Mouse (Mus musculus) neural tube, embryonic 12.5 days (tissue): Measurements from ENCODE around the gene Ankrd28. TPM values are rescaled to one million over a fixed set of nuclear protein-coding genes. Genes with fewer than 3 reads are reported as not detected.

Source experiments
- ATAC-seq: fragments of 200-750 bp; cut with Nextera tagmentation; 2 replicates; pipeline ENCODE4 v1.8.0; 2017; ENCODE audit warnings: low read depth, mild to moderate bottlenecking, moderate TSS enrichment, moderate library complexity; ENCODE audit not compliant: low FRiP score
- H3K27ac ChIP-seq: fragments of 300-500 bp; sonication (generic); 2 replicates; pipeline ENCODE4 v1.5.1; 2016
- H3K27me3 ChIP-seq: fragments of 300-500 bp; sonication (generic); replicated peaks from 2 replicates; pipeline ENCODE4 v1.6.1; 2016; ENCODE audit warnings: mild to moderate bottlenecking
- H3K36me3 ChIP-seq: fragments of 300-500 bp; sonication (generic); 2 replicates; pipeline ENCODE4 v1.6.1; 2016; ENCODE audit warnings: mild to moderate bottlenecking
- H3K4me1 ChIP-seq: fragments of 300-500 bp; sonication (generic); 2 replicates; pipeline ENCODE4 v1.6.1; 2016
- H3K4me2 ChIP-seq: fragments of 300-500 bp; sonication (generic); replicated peaks from 2 replicates; pipeline ENCODE4 v1.6.1; 2016; ENCODE audit warnings: mild to moderate bottlenecking
- H3K4me3 ChIP-seq: fragments of 300-500 bp; sonication (generic); 2 replicates; pipeline ENCODE4 v1.5.1; 2016
- H3K9ac ChIP-seq: fragments of 300-500 bp; sonication (generic); 2 replicates; pipeline ENCODE4 v1.6.1; 2016; ENCODE audit warnings: mild to moderate bottlenecking
- H3K9me3 ChIP-seq: fragments of 300-500 bp; sonication (generic); 2 replicates; pipeline ENCODE4 v1.6.1; 2016; ENCODE audit warnings: mild to moderate bottlenecking
- WGBS: fragments of 180-500 bp; shearing (Covaris S2); methylation state at CpG from one replicate; pipeline ENCODE4 v1.1.7; 2016; 5-methylcytosine and 5-hydroxymethylcytosine counted together
- polyA plus RNA-seq: library from polyadenylated mRNA; unstranded; fragments of >200 nt; fragmentation: Nextera tagmentation; extraction: Ambion mirVana; gene quantifications from 2 replicates; pipeline ENCODE4 v1.2.1, GENCODE M21; 2016

Ankrd28 gene
- polyA plus RNA-seq, 1 experiment from 2014 or later: 11.2 TPM

DNA sequence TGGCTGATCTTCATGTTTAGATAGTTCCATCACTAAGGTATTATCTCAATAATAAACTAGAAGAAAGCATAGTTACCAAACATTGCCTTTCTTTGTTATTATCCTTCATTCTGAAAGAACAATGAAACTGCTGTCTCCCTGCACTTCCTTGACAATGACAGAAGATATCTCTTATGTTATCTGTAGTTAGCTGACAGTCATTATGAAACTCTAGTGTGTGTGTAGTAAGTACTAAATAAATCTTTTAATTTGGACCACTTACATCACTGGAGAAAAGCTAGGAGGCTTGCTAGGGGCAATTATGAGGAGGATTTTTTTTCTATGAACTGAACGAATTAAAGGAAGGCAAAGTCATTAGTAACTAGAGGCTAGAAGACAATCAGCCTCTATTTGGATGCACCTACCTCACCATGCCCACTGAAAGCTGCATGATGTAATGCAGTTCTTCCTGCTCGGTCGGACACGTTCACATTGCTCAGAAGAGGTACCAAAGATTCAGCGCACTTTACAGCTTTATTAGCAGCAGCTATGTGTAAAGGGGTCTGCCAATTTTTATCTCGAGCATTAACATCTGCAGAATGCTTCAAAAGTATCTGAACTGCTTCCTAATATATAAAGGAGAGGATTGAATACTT is 82.1 kb downstream of the Ankrd28 start:
- no peaks in the 10 kb centered on the region for H3K9me3 ChIP-seq
- peaks cover 5% of the 10 kb centered on the region for H3K36me3 ChIP-seq
- no peak overlapping the region for H3K9ac ChIP-seq
- ATAC-seq: no peak
- 82% methylated on average over 6 of the region's 6 CpGs for WGBS
- no peak overlapping the region for H3K4me3 ChIP-seq
- H3K4me1 ChIP-seq: no peaks in the 10 kb centered on the region
- no peak overlapping the region for H3K27ac ChIP-seq
- H3K4me2 ChIP-seq: no peak overlapping the region
- H3K27me3 ChIP-seq: no peaks in the 10 kb centered on the region

DNA sequence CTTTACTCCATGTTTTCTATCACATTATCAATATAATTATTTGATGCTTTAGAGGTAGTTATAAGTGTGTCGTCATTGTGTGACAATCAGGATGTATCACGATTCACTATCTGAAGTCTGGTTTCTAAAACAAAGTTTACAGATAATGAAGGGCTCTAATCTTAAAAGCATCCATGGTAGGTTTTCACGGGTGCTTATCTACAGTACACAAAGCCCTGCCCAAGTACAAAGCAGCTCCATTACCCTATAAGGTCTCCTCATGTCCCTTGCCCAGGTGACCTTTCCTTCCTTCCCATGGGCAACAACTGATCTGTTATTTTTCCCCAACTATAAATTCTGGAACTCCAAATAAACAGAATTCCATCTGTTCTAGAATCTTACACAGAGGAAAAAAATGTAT is 87.9 kb downstream of the Ankrd28 start:
- Histone ChIP-seq H3K4me1 (no peaks in the 10 kb centered on the region), H3K9me3 (no peaks in the 10 kb centered on the region), H3K36me3 (peaks cover 14% of the 10 kb centered on the region), H3K4me2 (no peak overlapping the region), H3K9ac (no peak overlapping the region), H3K27ac (no peak overlapping the region), H3K27me3 (no peaks in the 10 kb centered on the region), H3K4me3 (no peak overlapping the region)
- ATAC-seq: no peak
- 90% methylated on average over 3 of the region's 3 CpGs for WGBS

DNA sequence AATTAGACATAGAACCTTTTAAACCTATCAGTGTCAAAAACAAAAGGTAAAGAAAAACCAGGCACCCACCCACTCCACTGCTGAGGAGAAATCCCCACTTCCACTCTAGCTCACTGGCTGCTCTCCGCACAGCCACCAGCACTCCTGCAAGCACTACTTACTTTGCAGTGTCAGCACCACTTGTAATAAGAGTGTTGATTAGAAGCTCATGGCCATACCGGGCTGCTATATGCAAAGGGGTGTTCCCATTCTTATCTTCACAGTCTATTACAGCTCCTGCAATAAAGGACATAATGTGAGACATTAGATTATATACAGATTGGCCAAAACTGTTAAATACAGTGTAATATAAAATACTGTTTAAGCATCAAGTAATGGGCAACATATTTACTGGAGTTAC is 95.6 kb downstream of the Ankrd28 start:
- no peak for ATAC-seq
- Histone ChIP-seq H3K9ac (no peak overlapping the region), H3K4me1 (no peaks in the 10 kb centered on the region), H3K4me2 (no peak overlapping the region), H3K36me3 (peaks cover 16% of the 10 kb centered on the region), H3K9me3 (no peaks in the 10 kb centered on the region), H3K27me3 (no peaks in the 10 kb centered on the region), H3K27ac (no peak overlapping the region), H3K4me3 (no peak overlapping the region)
- WGBS: 88% methylated on average over 2 of the region's 2 CpGs

DNA sequence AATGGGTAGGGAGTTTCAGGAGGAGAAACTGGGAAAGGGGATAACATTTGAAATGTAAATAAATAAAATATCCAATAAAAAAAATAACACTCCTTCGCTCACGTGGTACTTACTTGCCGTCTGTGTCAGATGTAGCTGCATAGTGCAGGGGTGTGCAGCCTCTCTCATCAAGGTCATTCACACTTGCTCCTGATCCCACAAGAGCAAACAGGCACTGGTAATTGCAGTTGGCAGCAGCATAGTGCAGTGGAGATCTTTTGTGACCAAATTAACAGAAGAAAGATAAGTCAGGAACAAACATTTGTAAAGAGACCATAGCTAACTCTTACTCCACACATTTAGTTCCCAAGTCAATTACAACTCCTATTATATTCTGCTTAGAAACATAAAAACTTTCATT is 102.9 kb downstream of the Ankrd28 start:
- H3K36me3 ChIP-seq: peaks cover 19% of the 10 kb centered on the region
- 96% methylated on average over 3 of the region's 3 CpGs for WGBS

DNA sequence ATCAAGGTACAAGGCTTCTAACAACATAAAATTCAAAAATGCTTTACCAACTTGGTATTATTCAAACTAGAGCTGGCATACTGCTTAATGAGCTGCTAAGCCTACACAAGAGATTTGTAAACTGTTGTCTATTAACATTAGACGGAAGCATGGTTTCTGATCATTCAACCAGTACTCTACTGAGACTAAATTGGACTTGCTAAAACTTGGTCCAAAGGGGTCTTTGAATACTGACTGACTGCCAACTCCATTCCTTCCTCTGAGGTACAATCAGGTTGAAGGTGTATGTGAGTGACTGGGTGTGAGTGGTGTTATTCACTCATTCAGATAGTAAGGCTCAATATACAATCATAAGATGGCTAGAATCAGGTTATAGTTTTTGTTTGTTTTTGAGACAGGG is 107.7 kb downstream of the Ankrd28 start:
- Histone ChIP-seq H3K27ac (no peak overlapping the region), H3K27me3 (no peaks in the 10 kb centered on the region), H3K4me3 (no peak overlapping the region), H3K36me3 (peaks cover 39% of the 10 kb centered on the region), H3K9ac (no peak overlapping the region), H3K9me3 (no peaks in the 10 kb centered on the region), H3K4me2 (no peak overlapping the region), H3K4me1 (no peaks in the 10 kb centered on the region)
- 90% methylated on average over 1 of the region's 1 CpGs for WGBS
- no peak for ATAC-seq

More for the DNA sequence above, 102.9 kb downstream of the Ankrd28 start:
- Histone ChIP-seq H3K4me2 (no peak overlapping the region), H3K4me1 (no peaks in the 10 kb centered on the region), H3K27ac (no peak overlapping the region), H3K9me3 (no peaks in the 10 kb centered on the region), H3K4me3 (no peak overlapping the region), H3K27me3 (no peaks in the 10 kb centered on the region), H3K9ac (no peak overlapping the region)
- ATAC-seq: no peak

DNA sequence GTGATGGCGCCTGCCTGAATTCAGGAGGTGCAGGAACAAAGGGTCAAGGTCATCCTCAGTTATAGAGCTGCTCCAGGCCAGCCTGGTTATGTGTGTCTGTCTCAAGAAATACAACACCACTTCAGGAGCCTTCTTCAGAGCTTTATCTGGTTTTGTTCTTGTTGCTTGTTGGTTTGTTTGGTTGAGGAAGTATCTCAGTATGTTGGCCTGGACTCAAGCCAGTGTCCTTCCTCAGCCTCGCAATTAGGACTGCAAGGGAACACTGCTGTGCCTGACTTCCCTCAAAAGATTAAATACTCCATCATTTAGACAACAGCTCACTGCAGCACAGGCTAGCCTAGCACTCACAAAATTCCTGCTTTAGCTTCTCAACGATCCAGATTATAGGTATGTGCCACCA is 109.2 kb downstream of the Ankrd28 start:
- H3K36me3 ChIP-seq: peaks cover 38% of the 10 kb centered on the region

DNA sequence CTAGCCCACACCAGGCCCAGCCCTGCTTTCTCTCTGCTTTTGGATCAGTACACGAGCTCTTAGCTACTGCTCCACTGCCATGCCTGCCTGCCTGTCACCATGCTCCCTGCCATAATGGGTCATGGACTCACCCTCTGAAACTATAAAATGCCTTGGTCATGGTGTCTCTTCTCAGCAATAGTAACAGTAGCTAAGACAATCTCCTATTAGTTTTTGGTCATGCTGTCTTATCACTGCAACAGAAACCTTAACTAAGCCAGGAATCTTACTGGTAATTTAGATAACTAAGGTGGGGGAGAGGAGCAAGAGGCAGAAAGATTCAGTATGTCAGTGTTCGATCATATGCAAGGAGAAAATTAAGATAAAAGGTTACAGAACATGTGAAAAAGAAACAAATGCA is 112.1 kb downstream of the Ankrd28 start:
- no peak overlapping the region for H3K9ac ChIP-seq

More for the DNA sequence above, 109.2 kb downstream of the Ankrd28 start:
- Histone ChIP-seq H3K4me1 (no peaks in the 10 kb centered on the region), H3K9me3 (no peaks in the 10 kb centered on the region), H3K9ac (no peak overlapping the region), H3K4me3 (no peak overlapping the region), H3K4me2 (no peak overlapping the region), H3K27me3 (no peaks in the 10 kb centered on the region), H3K27ac (no peak overlapping the region)
- ATAC-seq: no peak
- 83% methylated on average over 3 of the region's 3 CpGs for WGBS

DNA sequence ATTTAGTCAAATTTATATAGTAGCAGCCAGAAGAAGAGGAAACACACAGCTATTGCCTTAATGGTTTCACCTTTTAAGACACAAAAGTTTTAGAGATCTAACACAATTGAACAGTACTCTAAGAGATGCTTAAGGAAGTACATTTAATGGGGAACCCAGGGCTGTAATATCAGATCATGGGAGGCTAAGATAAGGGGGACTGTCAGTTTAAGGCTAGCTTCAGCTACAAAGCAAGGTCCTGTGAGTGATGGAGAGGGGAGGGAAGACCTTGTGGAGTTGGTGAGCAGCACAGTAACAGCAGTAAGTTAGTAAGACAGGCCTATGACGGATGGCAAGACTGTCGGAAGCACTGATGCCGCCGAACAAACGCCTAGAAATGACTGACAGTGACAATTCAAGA is 113.1 kb downstream of the Ankrd28 start:
- Histone ChIP-seq H3K36me3 (peaks cover 41% of the 10 kb centered on the region), H3K27ac (no peak overlapping the region)
- WGBS: 96% methylated on average over 5 of the region's 5 CpGs

More for the DNA sequence above, 112.1 kb downstream of the Ankrd28 start:
- H3K4me1 ChIP-seq: no peaks in the 10 kb centered on the region
- 89% methylated on average over 2 of the region's 2 CpGs for WGBS
- no peak overlapping the region for H3K27ac ChIP-seq
- H3K27me3 ChIP-seq: no peaks in the 10 kb centered on the region
- H3K4me2 ChIP-seq: no peak overlapping the region
- peaks cover 38% of the 10 kb centered on the region for H3K36me3 ChIP-seq
- H3K9me3 ChIP-seq: no peaks in the 10 kb centered on the region
- H3K4me3 ChIP-seq: no peak overlapping the region
- no peak for ATAC-seq

DNA sequence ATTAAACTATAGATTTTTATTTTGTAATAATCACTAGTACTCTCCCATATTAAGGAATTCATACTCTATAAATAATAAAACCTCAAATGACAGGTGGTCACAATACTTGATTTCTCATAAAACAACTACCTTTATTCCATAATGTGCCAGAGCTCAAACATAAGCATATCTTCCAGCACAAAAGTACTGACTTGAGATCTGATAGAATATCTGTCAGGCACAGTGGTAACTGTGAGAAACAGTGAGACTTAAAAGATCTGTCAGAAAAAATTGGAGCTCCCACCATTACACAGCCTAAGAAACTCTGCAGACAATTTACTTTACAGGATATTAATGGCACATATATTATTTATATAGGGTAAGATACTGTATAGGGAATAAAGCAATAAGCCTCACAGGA is 114.8 kb downstream of the Ankrd28 start:
- no peak overlapping the region for H3K4me2 ChIP-seq
- no peak for ATAC-seq
- no peak overlapping the region for H3K4me3 ChIP-seq
- no peaks in the 10 kb centered on the region for H3K4me1 ChIP-seq
- H3K36me3 ChIP-seq: peaks cover 39% of the 10 kb centered on the region
- H3K9me3 ChIP-seq: no peaks in the 10 kb centered on the region
- H3K9ac ChIP-seq: no peak overlapping the region
- H3K27me3 ChIP-seq: no peaks in the 10 kb centered on the region
- H3K27ac ChIP-seq: no peak overlapping the region

More for the DNA sequence above, 113.1 kb downstream of the Ankrd28 start:
- no peak for ATAC-seq
- no peaks in the 10 kb centered on the region for H3K4me1 ChIP-seq
- no peak overlapping the region for H3K4me3 ChIP-seq
- H3K9me3 ChIP-seq: no peaks in the 10 kb centered on the region
- H3K4me2 ChIP-seq: no peak overlapping the region
- H3K9ac ChIP-seq: no peak overlapping the region
- no peaks in the 10 kb centered on the region for H3K27me3 ChIP-seq

DNA sequence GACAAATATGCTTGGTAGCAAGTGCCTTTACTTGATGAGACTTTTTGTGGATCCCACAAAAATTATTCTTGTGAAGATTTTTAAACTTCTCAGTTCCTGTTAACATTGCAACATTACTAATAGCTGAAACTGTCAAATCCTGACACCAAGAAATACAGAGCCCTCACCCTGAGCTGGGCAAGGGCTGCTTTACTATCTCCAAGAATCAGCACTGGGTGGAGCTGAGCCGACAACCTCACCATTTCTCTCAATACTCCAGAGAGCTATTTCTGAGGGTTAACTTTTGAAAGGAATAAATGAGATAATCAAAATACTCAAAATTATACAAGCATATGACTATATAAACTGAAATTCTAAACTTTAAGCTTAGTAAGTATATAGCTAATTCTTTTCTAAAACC is 121.1 kb downstream of the Ankrd28 start:
- Histone ChIP-seq H3K9ac (no peak overlapping the region), H3K36me3 (peaks cover 31% of the 10 kb centered on the region), H3K27me3 (no peaks in the 10 kb centered on the region), H3K9me3 (no peaks in the 10 kb centered on the region), H3K4me1 (no peaks in the 10 kb centered on the region), H3K4me3 (no peak overlapping the region), H3K27ac (no peak overlapping the region), H3K4me2 (no peak overlapping the region)
- 89% methylated on average over 1 of the region's 1 CpGs for WGBS
- no peak for ATAC-seq

DNA sequence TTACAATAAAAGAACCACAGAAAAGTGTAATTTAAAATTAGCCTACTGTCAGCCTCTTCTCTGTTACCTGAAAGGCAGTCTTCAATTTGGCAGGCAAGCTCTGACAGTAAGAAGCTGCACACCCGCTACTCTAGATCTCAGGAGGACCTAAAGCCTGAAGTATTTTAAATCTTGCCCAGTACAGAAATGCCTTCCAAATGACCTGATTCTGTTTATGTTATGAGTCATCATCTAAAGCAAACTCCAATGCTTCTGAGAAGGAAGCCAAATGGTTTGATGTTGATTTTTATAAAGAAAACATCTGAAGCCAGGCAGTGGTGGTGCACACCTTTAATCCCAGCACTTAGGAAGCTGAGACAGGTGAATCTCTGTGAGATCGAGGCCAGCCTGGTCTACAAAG is 130.1 kb downstream of the Ankrd28 start:
- ATAC-seq: no peak
- Histone ChIP-seq H3K27me3 (no peaks in the 10 kb centered on the region), H3K4me3 (no peak overlapping the region), H3K4me2 (no peak overlapping the region), H3K9me3 (no peaks in the 10 kb centered on the region), H3K4me1 (no peaks in the 10 kb centered on the region), H3K36me3 (peaks cover 50% of the 10 kb centered on the region), H3K27ac (no peak overlapping the region), H3K9ac (no peak overlapping the region)
- WGBS: 94% methylated on average over 2 of the region's 2 CpGs

DNA sequence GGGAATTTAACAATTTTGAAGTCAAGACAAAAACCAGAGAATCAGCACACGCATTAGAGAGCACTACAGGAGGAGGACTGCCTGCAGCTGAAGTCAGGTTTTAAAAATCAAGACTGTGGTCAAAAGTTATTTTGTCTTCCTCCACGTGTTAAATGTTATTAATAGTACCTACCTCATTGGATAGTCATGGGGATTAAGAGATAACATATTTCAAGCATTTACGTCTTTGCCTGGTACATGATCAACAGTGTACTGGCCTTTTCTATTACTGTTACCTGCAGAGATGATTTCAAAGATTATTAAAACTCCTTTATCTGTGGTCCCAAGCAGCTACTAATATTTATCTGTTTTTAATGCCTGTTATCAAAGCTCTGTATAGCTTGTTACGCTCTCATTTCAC is 132.7 kb downstream of the Ankrd28 start:
- Histone ChIP-seq H3K36me3 (peaks cover 29% of the 10 kb centered on the region), H3K4me2 (no peak overlapping the region), H3K27ac (no peak overlapping the region), H3K9me3 (no peaks in the 10 kb centered on the region), H3K4me1 (no peaks in the 10 kb centered on the region), H3K27me3 (no peaks in the 10 kb centered on the region), H3K9ac (no peak overlapping the region), H3K4me3 (no peak overlapping the region)
- WGBS: 95% methylated on average over 4 of the region's 4 CpGs
- no peak for ATAC-seq

DNA sequence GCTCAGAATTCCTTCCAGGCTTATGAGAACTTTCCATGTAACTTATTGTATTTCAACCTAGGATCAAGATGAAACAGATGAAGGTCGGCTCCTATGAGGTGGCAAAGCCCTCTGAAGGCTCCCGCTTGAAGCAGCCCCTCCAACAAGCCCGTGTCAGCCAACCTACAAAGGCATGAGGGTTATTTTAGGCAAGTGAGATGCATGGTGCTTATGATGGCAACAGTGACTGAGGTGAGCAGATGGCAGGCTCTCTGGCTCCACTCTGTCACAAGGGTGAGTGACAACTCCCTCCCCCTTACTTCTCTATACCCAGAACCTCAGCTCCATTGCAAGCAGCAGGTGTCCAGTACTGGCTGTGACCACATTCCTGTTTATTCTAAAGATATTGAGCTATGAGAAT is 133.1 kb downstream of the Ankrd28 start:
- Histone ChIP-seq H3K4me3 (no peak overlapping the region), H3K27ac (no peak overlapping the region), H3K9me3 (no peaks in the 10 kb centered on the region), H3K4me1 (no peaks in the 10 kb centered on the region), H3K27me3 (no peaks in the 10 kb centered on the region), H3K9ac (no peak overlapping the region), H3K4me2 (no peak overlapping the region), H3K36me3 (peaks cover 25% of the 10 kb centered on the region)
- ATAC-seq: no peak
- 95% methylated on average over 3 of the region's 3 CpGs for WGBS
